Mouse (Mus musculus) C2C12 (cell line): ENCODE measurements around the gene Stk17b.

ENCODE experiments used
- CTCF ChIP-seq: IDR thresholded peaks from one replicate; pipeline ENCODE4 v1.5.1; 2011; ENCODE audit not compliant: control insufficient read depth, insufficient read depth, insufficient read length
- MAX ChIP-seq: IDR thresholded peaks from one replicate; pipeline ENCODE4 v1.6.1; 2011; ENCODE audit warnings: mild to moderate bottlenecking, control low read depth
- MYOD1 ChIP-seq: IDR thresholded peaks from one replicate; pipeline ENCODE4 v1.6.1; 2011; ENCODE audit warnings: low read depth; ENCODE audit not compliant: control insufficient read depth, insufficient read length
- MYOG ChIP-seq: IDR thresholded peaks from one replicate; pipeline ENCODE4 v1.6.1; 2011; ENCODE audit not compliant: control insufficient read depth, insufficient read length; ENCODE audit errors: extremely low read depth

DNA sequence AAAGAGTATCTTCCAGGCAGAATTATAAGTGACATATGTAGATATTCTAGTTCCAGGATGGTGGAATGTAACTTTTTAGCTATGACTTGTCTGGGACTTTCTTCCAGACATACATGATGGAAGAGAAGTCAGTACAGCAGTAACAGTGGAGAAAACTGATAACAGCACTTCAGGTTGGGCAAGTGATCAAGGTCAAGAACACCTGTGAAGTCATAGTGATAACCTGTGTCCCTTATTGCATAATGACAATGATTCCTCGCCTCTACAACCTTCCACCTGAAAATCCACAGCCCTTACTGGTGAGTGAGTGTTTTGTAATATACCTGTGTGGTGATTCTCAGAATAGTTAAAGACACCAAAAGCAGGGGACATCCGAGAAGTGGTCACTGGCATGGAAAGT, 9.3 kb upstream of the Stk17b start:
- TF ChIP-seq CTCF (no peak), MAX (no peak), MYOD1 (no peak), MYOG (no peak)
